Mouse (Mus musculus): ENCODE measurements around the gene Gm6525. TPM values are rescaled to one million over a fixed set of nuclear protein-coding genes. Genes with fewer than 3 reads are reported as not detected.

The Gm6525 gene
- polyA plus RNA-seq, 1 experiment = 0.12 TPM

DNA sequence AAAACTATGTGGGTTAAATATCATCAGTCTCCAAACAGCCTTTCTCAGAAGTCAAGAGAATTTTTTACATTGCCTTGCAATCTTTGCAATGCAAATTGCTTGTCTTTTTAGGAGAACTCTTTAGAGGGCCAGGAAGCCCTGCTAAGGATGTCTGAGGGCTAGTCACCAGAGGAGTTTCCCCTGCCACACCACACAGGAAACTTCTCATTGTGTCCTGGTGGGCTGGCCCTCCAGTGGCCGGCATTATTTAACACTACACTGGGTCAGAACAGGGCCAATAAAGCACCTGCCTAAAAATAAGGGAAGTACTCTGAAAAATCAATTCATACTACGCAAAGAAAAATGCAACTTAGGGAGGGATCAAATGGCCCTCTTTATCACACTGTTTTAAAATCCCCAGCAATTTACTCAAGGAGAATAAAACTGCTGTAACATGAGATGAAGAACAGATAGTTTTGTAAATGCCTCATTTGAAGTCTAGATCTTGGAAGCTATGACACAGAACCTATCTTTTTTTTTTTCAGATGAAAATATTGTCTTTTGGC, 45.3 kb downstream of the Gm6525 start:
- Histone ChIP-seq H3K27me3 (ENCODE audit: control insufficient read depth, insufficient read depth, insufficient read length) (no peaks in the 10 kb centered on the region), H3K36me3 (ENCODE audit: control insufficient read depth, insufficient read depth) (no peaks in the 10 kb centered on the region), H3ac (ENCODE audit: control insufficient read depth, insufficient read length) (no peak overlapping the region), H3K4me2 (ENCODE audit: low read depth) (peak overlapping the region; percentile 96), H3K79me2 (ENCODE audit: control insufficient read depth, insufficient read depth) (no peaks in the 10 kb centered on the region), H3K4me3 (peak overlapping the region; percentile 29)
- TF ChIP-seq TCF3 (IDR thresholded peaks at IDR 0.05; ENCODE audit: insufficient read length, low read depth) = no peak
- TF ChIP-seq REST (IDR thresholded peaks at IDR 0.05; ENCODE audit: insufficient read depth, insufficient read length) = no peak
- no peak for TF ChIP-seq TCF12 (IDR thresholded peaks at IDR 0.05; ENCODE audit: insufficient read depth, poor library complexity, severe bottlenecking)
- no peak for TF ChIP-seq USF1 (IDR thresholded peaks at IDR 0.05; ENCODE audit: low read depth)
- no peak for TF ChIP-seq POLR2A (IDR thresholded peaks at IDR 0.05; ENCODE audit: insufficient read length, low read depth)
- no peak for TF ChIP-seq MYOD1 (IDR thresholded peaks at IDR 0.05; ENCODE audit: control insufficient read depth in 1 of 3, insufficient read length in 2 of 3, low read depth in 2 of 3)
- no peak for TF ChIP-seq CEBPB (IDR thresholded peaks at IDR 0.05; ENCODE audit: insufficient read depth, poor library complexity, severe bottlenecking)
- no peak for TF ChIP-seq SRF (IDR thresholded peaks at IDR 0.05; ENCODE audit: control insufficient read depth, insufficient read length, low read depth)
- no peak for TF ChIP-seq MYOG (IDR thresholded peaks at IDR 0.05; ENCODE audit: control insufficient read depth in 1 of 3, insufficient read depth in 1 of 3, insufficient read length in 2 of 3, low read depth in 2 of 3)
- TF ChIP-seq E2F4 (IDR thresholded peaks at IDR 0.05; ENCODE audit: insufficient read depth) = no peak
- no peak for TF ChIP-seq MAX (IDR thresholded peaks at IDR 0.05; ENCODE audit: low read depth)
- TF ChIP-seq POLR2AphosphoS2 (IDR thresholded peaks at IDR 0.05; ENCODE audit: insufficient read length, low read depth) = no peak

DNA sequence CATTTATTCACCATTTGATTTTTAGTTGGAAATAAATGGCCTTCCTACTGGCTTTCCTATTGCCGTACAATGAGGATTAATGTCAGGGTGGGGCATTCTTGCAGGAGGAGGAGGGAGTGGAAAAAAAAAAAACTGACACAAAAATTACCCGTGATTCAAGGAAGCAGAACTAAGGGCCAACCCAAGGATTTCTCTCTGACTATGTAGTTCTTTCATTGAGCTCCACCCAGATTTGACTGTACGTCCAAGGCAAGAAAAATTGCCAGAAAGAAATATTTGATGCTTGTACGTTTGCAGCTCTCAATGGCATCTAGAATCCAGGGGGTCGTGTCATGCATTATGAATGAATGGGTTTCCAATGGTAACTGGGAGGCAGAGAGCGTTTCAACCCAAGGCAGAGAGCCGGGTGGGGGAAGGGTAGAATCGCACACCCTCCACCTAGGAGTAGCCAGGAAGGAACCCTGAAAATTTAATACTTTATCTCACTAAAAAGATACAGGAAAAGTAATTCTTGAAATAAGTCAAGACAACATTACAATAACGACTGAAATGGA, 45.9 kb downstream of the Gm6525 start:
- peak overlapping the region; percentile 96 for H3K4me2 ChIP-seq (ENCODE audit: low read depth)
- peak overlapping the region; percentile 29 for H3K4me3 ChIP-seq
- H3K27me3 ChIP-seq (ENCODE audit: control insufficient read depth, insufficient read depth, insufficient read length) = no peaks in the 10 kb centered on the region
- H3K36me3 ChIP-seq (ENCODE audit: control insufficient read depth, insufficient read depth) = no peaks in the 10 kb centered on the region
- no peak for TF ChIP-seq CEBPB (IDR thresholded peaks at IDR 0.05; ENCODE audit: insufficient read depth, poor library complexity, severe bottlenecking)
- no peak for TF ChIP-seq USF1 (IDR thresholded peaks at IDR 0.05; ENCODE audit: low read depth)
- TF ChIP-seq MYOG (IDR thresholded peaks at IDR 0.05; ENCODE audit: control insufficient read depth in 1 of 3, insufficient read depth in 1 of 3, insufficient read length in 2 of 3, low read depth in 2 of 3) = no peak
- TF ChIP-seq SRF (IDR thresholded peaks at IDR 0.05; ENCODE audit: control insufficient read depth, insufficient read length, low read depth) = no peak
- TF ChIP-seq REST (IDR thresholded peaks at IDR 0.05; ENCODE audit: insufficient read depth, insufficient read length) = no peak
- TF ChIP-seq TCF3 (IDR thresholded peaks at IDR 0.05; ENCODE audit: insufficient read length, low read depth) = no peak
- TF ChIP-seq TCF12 (IDR thresholded peaks at IDR 0.05; ENCODE audit: insufficient read depth, poor library complexity, severe bottlenecking) = no peak
- TF ChIP-seq POLR2A (IDR thresholded peaks at IDR 0.05; ENCODE audit: insufficient read length, low read depth) = no peak
- no peak for TF ChIP-seq MYOD1 (IDR thresholded peaks at IDR 0.05; ENCODE audit: control insufficient read depth in 1 of 3, insufficient read length in 2 of 3, low read depth in 2 of 3)
- no peak for TF ChIP-seq E2F4 (IDR thresholded peaks at IDR 0.05; ENCODE audit: insufficient read depth)
- TF ChIP-seq MAX (IDR thresholded peaks at IDR 0.05; ENCODE audit: low read depth) = no peak
- no peak for TF ChIP-seq POLR2AphosphoS2 (IDR thresholded peaks at IDR 0.05; ENCODE audit: insufficient read length, low read depth)
- no peak overlapping the region for H3ac ChIP-seq (ENCODE audit: control insufficient read depth, insufficient read length)
- H3K79me2 ChIP-seq (ENCODE audit: control insufficient read depth, insufficient read depth) = no peaks in the 10 kb centered on the region

DNA sequence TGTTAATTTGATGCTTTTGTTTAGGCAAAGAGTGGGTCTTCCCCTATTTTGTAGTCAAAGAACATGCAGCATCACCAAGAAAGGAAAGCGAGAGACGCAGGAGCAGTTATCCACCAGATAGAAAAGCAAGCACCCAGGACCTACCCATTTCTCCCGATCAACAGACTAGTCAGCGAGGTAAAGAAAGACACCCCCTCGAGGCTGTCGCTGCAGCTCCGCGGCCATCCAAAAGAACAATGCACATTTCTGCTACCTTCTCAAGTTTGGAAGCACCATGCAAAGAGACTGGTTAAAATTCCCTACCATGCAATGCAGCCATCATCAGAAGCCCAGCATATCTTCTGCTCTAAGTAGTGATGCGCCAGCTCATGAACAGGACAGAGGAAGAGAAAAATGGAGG, 46.4 kb downstream of the Gm6525 start:
- peak overlapping the region; percentile 96 for H3K4me2 ChIP-seq (ENCODE audit: low read depth)
- no peaks in the 10 kb centered on the region for H3K27me3 ChIP-seq (ENCODE audit: control insufficient read depth, insufficient read depth, insufficient read length)
- TF ChIP-seq POLR2A (IDR thresholded peaks at IDR 0.05; ENCODE audit: insufficient read length, low read depth) = no peak
- no peak for TF ChIP-seq USF1 (IDR thresholded peaks at IDR 0.05; ENCODE audit: low read depth)
- no peak for TF ChIP-seq MAX (IDR thresholded peaks at IDR 0.05; ENCODE audit: low read depth)
- no peaks in the 10 kb centered on the region for H3K36me3 ChIP-seq (ENCODE audit: control insufficient read depth, insufficient read depth)
- H3K4me3 ChIP-seq = peak overlapping the region; percentile 29
- no peak overlapping the region for H3ac ChIP-seq (ENCODE audit: control insufficient read depth, insufficient read length)
- no peaks in the 10 kb centered on the region for H3K79me2 ChIP-seq (ENCODE audit: control insufficient read depth, insufficient read depth)

DNA sequence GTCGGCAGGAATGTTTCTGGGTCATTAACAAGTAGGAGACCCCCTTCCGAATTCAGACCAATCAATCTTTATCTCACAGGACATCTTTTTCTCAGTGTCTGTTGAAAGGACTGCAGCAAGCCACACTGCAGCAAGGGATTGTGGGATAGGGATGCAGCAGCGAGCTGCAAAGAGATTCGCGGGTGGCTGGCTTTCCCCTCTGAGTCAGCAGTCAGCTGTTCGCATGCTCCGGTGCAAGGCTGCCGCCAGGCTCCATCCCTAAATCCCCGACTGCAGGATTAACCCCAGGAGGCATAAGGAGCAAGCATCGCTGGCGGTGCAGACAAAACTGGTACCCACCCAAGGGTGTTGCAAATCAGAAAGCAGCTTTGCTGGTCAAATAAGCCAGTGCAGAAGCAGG, 46.8 kb downstream of the Gm6525 start:
- no peak overlapping the region for H3ac ChIP-seq (ENCODE audit: control insufficient read depth, insufficient read length)
- TF ChIP-seq TCF12 (IDR thresholded peaks at IDR 0.05; ENCODE audit: insufficient read depth, poor library complexity, severe bottlenecking) = no peak
- TF ChIP-seq MYOD1 (IDR thresholded peaks at IDR 0.05; ENCODE audit: control insufficient read depth in 1 of 3, insufficient read length in 2 of 3, low read depth in 2 of 3) = peak in 2 of 3 experiments; percentile 55 to 71
- peak; percentile 49 for TF ChIP-seq POLR2A (IDR thresholded peaks at IDR 0.05; ENCODE audit: insufficient read length, low read depth)
- peak in 2 of 3 experiments; percentile 53 to 85 for TF ChIP-seq MYOG (IDR thresholded peaks at IDR 0.05; ENCODE audit: control insufficient read depth in 1 of 3, insufficient read depth in 1 of 3, insufficient read length in 2 of 3, low read depth in 2 of 3)
- peak; percentile 13 for TF ChIP-seq E2F4 (IDR thresholded peaks at IDR 0.05; ENCODE audit: insufficient read depth)
- TF ChIP-seq SRF (IDR thresholded peaks at IDR 0.05; ENCODE audit: control insufficient read depth, insufficient read length, low read depth) = no peak

More for the DNA sequence above, 46.8 kb downstream of the Gm6525 start:
- H3K27me3 ChIP-seq (ENCODE audit: control insufficient read depth, insufficient read depth, insufficient read length) = no peaks in the 10 kb centered on the region
- no peaks in the 10 kb centered on the region for H3K79me2 ChIP-seq (ENCODE audit: control insufficient read depth, insufficient read depth)
- H3K4me2 ChIP-seq (ENCODE audit: low read depth) = peak overlapping the region; percentile 96
- peak overlapping the region; percentile 29 for H3K4me3 ChIP-seq
- H3K36me3 ChIP-seq (ENCODE audit: control insufficient read depth, insufficient read depth) = no peaks in the 10 kb centered on the region

Other genes with a start within 250 kb of the Gm6525 start
- gene Tmem131l, start 133.9 kb upstream of the Gm6525 start, polyA plus RNA-seq (2012; fragmentation: generic; extraction: Trizol) = 11.0 TPM
- 7.7 TPM for gene Mnd1, start 18.3 kb upstream of the Gm6525 start, polyA plus RNA-seq (2012; fragmentation: generic; extraction: Trizol)
- 3.2 TPM for gene Trim2, start 132.8 kb downstream of the Gm6525 start, polyA plus RNA-seq (2012; fragmentation: generic; extraction: Trizol)

Data from myocyte (in vitro differentiated cells).